Mouse (Mus musculus): ENCODE measurements at regions not wholly inside any gene's neighbourhood (a gene's known extent, or its start where the extent isn't known, plus 50 kb on each side); places are given as distances from the start of the nearest gene placed in this dataset.

GRCm38 (mm10) chr3:52647161-52647692, 369.8 kb downstream of the Cog6 start:
- no peak for TF ChIP-seq EP300 (IDR thresholded peaks at IDR 0.05; ENCODE audit: low read depth)
- TF ChIP-seq CTCF (IDR thresholded peaks at IDR 0.05; ENCODE audit: low read depth): no peak

GRCm38 (mm10) chr3:52645156-52645555, 371.9 kb downstream of the Cog6 start:
- 78% methylated on average over 12 of the region's 12 CpGs for WGBS (ENCODE audit: insufficient replicate concordance)
- no peak overlapping the region for H3K4me2 ChIP-seq (ENCODE audit: low read depth)
- no peaks in the 10 kb centered on the region for H3K36me3 ChIP-seq (replicated peaks; ENCODE audit: control insufficient read depth, insufficient read depth, low read depth)
- H3K27ac ChIP-seq: no peak overlapping the region
- TF ChIP-seq EP300 (IDR thresholded peaks at IDR 0.05; ENCODE audit: low read depth): no peak
- no peak for TF ChIP-seq CTCF (IDR thresholded peaks at IDR 0.05; ENCODE audit: low read depth)
- H3K9me3 ChIP-seq (ENCODE audit: control insufficient read depth, low read length): no peaks in the 10 kb centered on the region
- H3K27me3 ChIP-seq (ENCODE audit: control insufficient read depth, insufficient read depth, low read length): no peaks in the 10 kb centered on the region
- ATAC-seq (ENCODE audit: insufficient read depth) (no peak), DNase-seq (ENCODE audit: low read depth in 3 of 3, low spot score in 3 of 3) (no peak)
- peaks cover 0 to 5% of the 10 kb centered on the region in 2 experiments; a peak in 1 of 4 replicates for H3K4me1 ChIP-seq (replicated peaks; ENCODE audit: control insufficient read depth in 2 of 2, insufficient read depth in 2 of 2, low read length in 1 of 2)
- H3K4me3 ChIP-seq (ENCODE audit: insufficient read depth in 1 of 2, low read depth in 2 of 2, low read length in 2 of 2): no peak overlapping the region
- H3K9ac ChIP-seq (replicated peaks): no peak overlapping the region

More at GRCm38 (mm10) chr3:52647161-52647692, 369.8 kb downstream of the Cog6 start:
- Histone ChIP-seq H3K4me3 (ENCODE audit: insufficient read depth in 1 of 2, low read depth in 2 of 2, low read length in 2 of 2) (no peak overlapping the region), H3K9me3 (ENCODE audit: control insufficient read depth, low read length) (no peaks in the 10 kb centered on the region), H3K36me3 (replicated peaks; ENCODE audit: control insufficient read depth, insufficient read depth, low read depth) (no peaks in the 10 kb centered on the region), H3K4me1 (replicated peaks; ENCODE audit: control insufficient read depth in 2 of 2, insufficient read depth in 2 of 2, low read length in 1 of 2) (peaks cover 0 to 3% of the 10 kb centered on the region in 2 experiments; a peak in 2 of 4 replicates), H3K27ac (no peak overlapping the region), H3K4me2 (ENCODE audit: low read depth) (no peak overlapping the region), H3K27me3 (ENCODE audit: control insufficient read depth, insufficient read depth, low read length) (no peaks in the 10 kb centered on the region), H3K9ac (replicated peaks) (no peak overlapping the region)
- ATAC-seq (ENCODE audit: insufficient read depth): no peak
- no peak for DNase-seq (ENCODE audit: low read depth in 3 of 3, low spot score in 3 of 3)
- WGBS (ENCODE audit: insufficient replicate concordance): 67% methylated on average over 10 of the region's 10 CpGs

DNA sequence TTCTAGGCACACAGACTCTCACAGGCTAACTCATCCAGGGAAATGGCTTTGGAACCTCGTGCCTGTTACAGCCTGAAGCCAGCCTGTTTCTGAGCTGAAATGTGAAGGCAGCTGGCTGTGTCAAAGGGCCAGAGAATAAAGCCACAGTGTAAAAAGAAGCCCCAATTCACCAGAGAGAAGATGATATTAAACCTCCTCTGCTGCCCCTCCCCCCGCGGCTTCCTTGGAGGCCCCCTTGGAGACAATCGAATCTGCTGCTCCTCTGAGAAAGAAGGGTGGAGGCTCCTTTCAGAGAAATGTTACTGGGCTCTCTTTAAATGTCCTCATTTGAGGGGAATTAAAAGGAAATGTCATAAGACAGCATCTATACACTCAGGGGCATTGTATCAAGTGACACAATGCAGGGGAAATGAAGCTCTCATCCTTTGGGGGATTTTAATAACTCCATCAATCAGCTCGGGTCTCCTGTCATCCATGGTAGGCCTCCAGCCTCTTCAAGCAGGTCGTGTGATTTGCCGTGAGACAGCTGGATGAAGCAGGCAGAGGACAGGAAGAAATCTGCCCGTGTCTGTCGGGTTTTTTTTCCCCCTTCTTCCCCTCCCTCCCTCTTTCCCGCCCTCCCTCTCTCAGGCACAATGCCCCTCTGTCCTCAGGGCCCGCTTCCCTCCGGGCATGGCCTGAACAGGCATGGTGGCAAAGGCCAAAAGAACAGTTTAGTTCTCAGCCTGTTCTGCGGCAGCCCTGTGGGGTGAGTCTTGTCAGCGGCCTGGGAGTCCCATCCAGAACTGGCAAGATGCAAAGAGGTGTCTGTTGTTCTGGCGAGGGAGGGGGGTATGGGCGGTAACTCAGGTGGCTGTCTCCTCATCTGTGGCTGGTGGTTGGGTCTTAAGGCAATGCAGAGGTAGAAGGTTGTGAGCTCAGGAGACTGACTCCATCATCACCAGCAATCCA, 372.6 kb downstream of the Cog6 start:
- Histone ChIP-seq H3K4me2 (ENCODE audit: low read depth) (no peak overlapping the region), H3K9ac (replicated peaks) (no peak overlapping the region), H3K4me3 (ENCODE audit: insufficient read depth in 1 of 2, low read depth in 2 of 2, low read length in 2 of 2) (no peak overlapping the region), H3K36me3 (replicated peaks; ENCODE audit: control insufficient read depth, insufficient read depth, low read depth) (no peaks in the 10 kb centered on the region), H3K9me3 (ENCODE audit: control insufficient read depth, low read length) (no peaks in the 10 kb centered on the region), H3K4me1 (replicated peaks; ENCODE audit: control insufficient read depth in 2 of 2, insufficient read depth in 2 of 2, low read length in 1 of 2) (peaks cover 0 to 5% of the 10 kb centered on the region in 2 experiments; a peak in 1 of 4 replicates), H3K27me3 (ENCODE audit: control insufficient read depth, insufficient read depth, low read length) (no peaks in the 10 kb centered on the region), H3K27ac (no peak overlapping the region)
- ATAC-seq (ENCODE audit: insufficient read depth): no peak
- DNase-seq (ENCODE audit: low read depth in 3 of 3, low spot score in 3 of 3): no peak
- TF ChIP-seq CTCF (IDR thresholded peaks at IDR 0.05; ENCODE audit: low read depth): no peak
- no peak for TF ChIP-seq EP300 (IDR thresholded peaks at IDR 0.05; ENCODE audit: low read depth)
- 43% methylated on average over 16 of the region's 16 CpGs for WGBS (ENCODE audit: insufficient replicate concordance)

- H3K4me2 ChIP-seq (ENCODE audit: low read depth): no peak overlapping the region
- no peak overlapping the region for H3K9ac ChIP-seq (replicated peaks)
- WGBS (ENCODE audit: insufficient replicate concordance): 67% methylated on average over 10 of the region's 10 CpGs
- H3K4me1 ChIP-seq (replicated peaks; ENCODE audit: control insufficient read depth in 2 of 2, insufficient read depth in 2 of 2, low read length in 1 of 2): peaks cover 0 to 5% of the 10 kb centered on the region in 2 experiments; a peak in 1 of 4 replicates
- TF ChIP-seq CTCF (IDR thresholded peaks at IDR 0.05; ENCODE audit: low read depth): no peak
- no peak for TF ChIP-seq EP300 (IDR thresholded peaks at IDR 0.05; ENCODE audit: low read depth)
- H3K27ac ChIP-seq: no peak overlapping the region
- no peaks in the 10 kb centered on the region for H3K36me3 ChIP-seq (replicated peaks; ENCODE audit: control insufficient read depth, insufficient read depth, low read depth)
- DNase-seq (ENCODE audit: low read depth in 3 of 3, low spot score in 3 of 3): no peak
- ATAC-seq (ENCODE audit: insufficient read depth): no peak
- H3K4me3 ChIP-seq (ENCODE audit: insufficient read depth in 1 of 2, low read depth in 2 of 2, low read length in 2 of 2): no peak overlapping the region
- H3K9me3 ChIP-seq (ENCODE audit: control insufficient read depth, low read length): no peaks in the 10 kb centered on the region
- H3K27me3 ChIP-seq (ENCODE audit: control insufficient read depth, insufficient read depth, low read length): no peaks in the 10 kb centered on the region
Observed at GRCm38 (mm10) chr3:52643796-52644177, 373.2 kb downstream of the Cog6 start.

GRCm38 (mm10) chr3:52643100-52643551, 373.9 kb downstream of the Cog6 start:
- H3K4me1 ChIP-seq (replicated peaks; ENCODE audit: control insufficient read depth in 2 of 2, insufficient read depth in 2 of 2, low read length in 1 of 2): peaks cover 0 to 5% of the 10 kb centered on the region in 2 experiments; a peak in 1 of 4 replicates
- H3K9ac ChIP-seq (replicated peaks): no peak overlapping the region
- H3K4me3 ChIP-seq (ENCODE audit: insufficient read depth in 1 of 2, low read depth in 2 of 2, low read length in 2 of 2): no peak overlapping the region
- DNase-seq (ENCODE audit: low read depth in 3 of 3, low spot score in 3 of 3) (no peak), ATAC-seq (ENCODE audit: insufficient read depth) (no peak)
- no peaks in the 10 kb centered on the region for H3K36me3 ChIP-seq (replicated peaks; ENCODE audit: control insufficient read depth, insufficient read depth, low read depth)
- H3K27ac ChIP-seq: no peak overlapping the region
- no peaks in the 10 kb centered on the region for H3K27me3 ChIP-seq (ENCODE audit: control insufficient read depth, insufficient read depth, low read length)
- H3K4me2 ChIP-seq (ENCODE audit: low read depth): no peak overlapping the region
- 59% methylated on average over 9 of the region's 9 CpGs for WGBS (ENCODE audit: insufficient replicate concordance)
- no peak for TF ChIP-seq EP300 (IDR thresholded peaks at IDR 0.05; ENCODE audit: low read depth)
- TF ChIP-seq CTCF (IDR thresholded peaks at IDR 0.05; ENCODE audit: low read depth): no peak
- H3K9me3 ChIP-seq (ENCODE audit: control insufficient read depth, low read length): no peaks in the 10 kb centered on the region
